Mouse (Mus musculus) kidney, adult 18-20 months (tissue): ENCODE results near the gene Eif2d.
"Not testable (repeated sequence)": the region's sequence is repeated elsewhere in the genome, so short reads cannot be mapped to it uniquely, and the experiment has no call there.

Source experiments
- DNase-seq: peaks from one replicate; pipeline ENCODE4 v3.0.0; 2021

Gene Eif2d

GRCm38 (mm10) chr1:131141449-131141848, 11.5 kb upstream of the Eif2d start:
- no peak for DNase-seq

GRCm38 (mm10) chr1:131142472-131142871, 10.5 kb upstream of the Eif2d start:
- DNase-seq, result no peak

- DNase-seq, result not testable (repeated sequence)
These were observed 7.8 kb upstream of the Eif2d start for GRCm38 (mm10) chr1:131145222-131145621.

- DNase-seq, result no peak
These were observed 6.8 kb upstream of the Eif2d start for GRCm38 (mm10) chr1:131146181-131146614.

GRCm38 (mm10) chr1:131149496-131149895, 3.5 kb upstream of the Eif2d start:
- no peak for DNase-seq

GRCm38 (mm10) chr1:131155456-131155855, 2.5 kb downstream of the Eif2d start:
- no peak for DNase-seq

- not testable (repeated sequence) for DNase-seq
These were observed 6.8 kb downstream of the Eif2d start for GRCm38 (mm10) chr1:131159573-131160327.

- DNase-seq, result no peak
These were observed 8.1 kb downstream of the Eif2d start for GRCm38 (mm10) chr1:131161091-131161490.

- no peak for DNase-seq
These were observed 11.4 kb downstream of the Eif2d start for GRCm38 (mm10) chr1:131164427-131164826.

GRCm38 (mm10) chr1:131167612-131168011, 14.6 kb downstream of the Eif2d start:
- no peak for DNase-seq

- DNase-seq, result no peak
These were observed 20.0 kb downstream of the Eif2d start for GRCm38 (mm10) chr1:131173001-131173400.

- DNase-seq, result no peak
These were observed 20.8 kb downstream of the Eif2d start for GRCm38 (mm10) chr1:131173809-131174208.

- DNase-seq, result no peak
These were observed 21.4 kb downstream of the Eif2d start for GRCm38 (mm10) chr1:131174299-131174861.

GRCm38 (mm10) chr1:131175189-131175588, 22.2 kb downstream of the Eif2d start:
- no peak for DNase-seq

GRCm38 (mm10) chr1:131175819-131176218, 22.8 kb downstream of the Eif2d start:
- no peak for DNase-seq

- no peak for DNase-seq
These were observed 24.3 kb downstream of the Eif2d start for GRCm38 (mm10) chr1:131177249-131177648.

GRCm38 (mm10) chr1:131178083-131178482, 25.1 kb downstream of the Eif2d start:
- no peak for DNase-seq

- DNase-seq, result no peak
These were observed 27.4 kb downstream of the Eif2d start for GRCm38 (mm10) chr1:131180386-131180785.

- peak; percentile 83 for DNase-seq
These were observed 28.9 kb downstream of the Eif2d start for GRCm38 (mm10) chr1:131181642-131182527.

- no peak for DNase-seq
These were observed 30.2 kb downstream of the Eif2d start for GRCm38 (mm10) chr1:131183201-131183600.

GRCm38 (mm10) chr1:131184253-131184955, 31.4 kb downstream of the Eif2d start:
- DNase-seq, result no peak

GRCm38 (mm10) chr1:131184956-131185660, 32.1 kb downstream of the Eif2d start:
- DNase-seq, result no peak
